Mouse (Mus musculus): ENCODE results near the gene Irak3. TPM values are rescaled to one million over a fixed set of nuclear protein-coding genes. Genes with fewer than 3 reads are reported as not detected.

Gene Irak3
- total and polyA plus RNA-seq, 3 experiments: 0.47 TPM; not detected in 2

- H3K79me2 ChIP-seq (ENCODE audit: control insufficient read depth, insufficient read depth, low read length, poor library complexity): no peaks in the 10 kb centered on the region
- H3K27me3 ChIP-seq (ENCODE audit: control insufficient read depth in 1 of 2, insufficient read depth in 2 of 2, low read length in 2 of 2): no peaks in the 10 kb centered on the region
- peaks cover 0 to 29% of the 10 kb centered on the region in 2 experiments; a peak in 3 of 4 replicates for H3K36me3 ChIP-seq (ENCODE audit: control insufficient read depth in 1 of 2, insufficient read depth in 2 of 2, low read length in 2 of 2)
- H3K27ac ChIP-seq (ENCODE audit: control insufficient read depth, low read depth, low read length): no peak overlapping the region
- peaks cover 20% of the 10 kb centered on the region in 2 experiments for H3K4me1 ChIP-seq (ENCODE audit: control insufficient read depth in 1 of 2, insufficient read depth in 2 of 2, low read length in 2 of 2)
- no peak overlapping the region for H3K4me3 ChIP-seq (ENCODE audit: control insufficient read depth in 1 of 2, insufficient read depth in 1 of 2, low read depth in 2 of 2, low read length in 2 of 2)
- no peak overlapping the region for H3K9ac ChIP-seq (ENCODE audit: control insufficient read depth, low read depth, low read length, poor library complexity, severe bottlenecking)
- no peaks in the 10 kb centered on the region for H3K9me3 ChIP-seq (replicated peaks; ENCODE audit: insufficient read depth, low read length)
- DNase-seq (ENCODE audit: low read depth, low spot score): no peak
- TF ChIP-seq TAL1 (IDR thresholded peaks at IDR 0.05; ENCODE audit: low read length) (no peak), MAFK (IDR thresholded peaks at IDR 0.05; ENCODE audit: borderline replicate concordance, low read depth, low read length) (no peak), TCF12 (IDR thresholded peaks at IDR 0.05; ENCODE audit: low read depth, low read length) (no peak), TBP (IDR thresholded peaks at IDR 0.05; ENCODE audit: low read depth, low read length) (no peak), NELFE (IDR thresholded peaks at IDR 0.05; ENCODE audit: low read depth, low read length) (no peak)
Measured at GRCm38 (mm10) chr10:120171340-120171739, 30.6 kb downstream of the Irak3 start.

- H3K9me3 ChIP-seq (replicated peaks; ENCODE audit: insufficient read depth, low read length): no peaks in the 10 kb centered on the region
- no peak overlapping the region for H3K27ac ChIP-seq (ENCODE audit: control insufficient read depth, low read depth, low read length)
- H3K4me1 ChIP-seq (ENCODE audit: control insufficient read depth in 1 of 2, insufficient read depth in 2 of 2, low read length in 2 of 2): peaks cover 20% of the 10 kb centered on the region in 2 experiments
- H3K79me2 ChIP-seq (ENCODE audit: control insufficient read depth, insufficient read depth, low read length, poor library complexity): no peaks in the 10 kb centered on the region
- H3K4me3 ChIP-seq (ENCODE audit: control insufficient read depth in 1 of 2, insufficient read depth in 1 of 2, low read depth in 2 of 2, low read length in 2 of 2): no peak overlapping the region
- no peak for TF ChIP-seq CTCF (IDR thresholded peaks at IDR 0.05 in 2 of 3, conservative IDR thresholded peaks at IDR 0.05 in 1 of 3; ENCODE audit: control insufficient read depth in 1 of 3, insufficient read depth in 1 of 3, low read depth in 2 of 3, low read length in 3 of 3, poor library complexity in 1 of 3, severe bottlenecking in 1 of 3)
- H3K9ac ChIP-seq (ENCODE audit: control insufficient read depth, low read depth, low read length, poor library complexity, severe bottlenecking): no peak overlapping the region
- H3K27me3 ChIP-seq (ENCODE audit: control insufficient read depth in 1 of 2, insufficient read depth in 2 of 2, low read length in 2 of 2): no peaks in the 10 kb centered on the region
- H3K36me3 ChIP-seq (ENCODE audit: control insufficient read depth in 1 of 2, insufficient read depth in 2 of 2, low read length in 2 of 2): peaks cover 0 to 29% of the 10 kb centered on the region in 2 experiments; a peak in 3 of 4 replicates
- DNase-seq (ENCODE audit: low read depth, low spot score): no peak
Measured at GRCm38 (mm10) chr10:120170277-120170676, 31.7 kb downstream of the Irak3 start.

- Histone ChIP-seq H3K9me3 (replicated peaks; ENCODE audit: insufficient read depth, low read length) (no peaks in the 10 kb centered on the region), H3K9ac (ENCODE audit: control insufficient read depth, low read depth, low read length, poor library complexity, severe bottlenecking) (no peak overlapping the region), H3K4me3 (ENCODE audit: control insufficient read depth in 1 of 2, insufficient read depth in 1 of 2, low read depth in 2 of 2, low read length in 2 of 2) (no peak overlapping the region), H3K79me2 (ENCODE audit: control insufficient read depth, insufficient read depth, low read length, poor library complexity) (no peaks in the 10 kb centered on the region), H3K27ac (ENCODE audit: control insufficient read depth, low read depth, low read length) (no peak overlapping the region), H3K27me3 (ENCODE audit: control insufficient read depth in 1 of 2, insufficient read depth in 2 of 2, low read length in 2 of 2) (no peaks in the 10 kb centered on the region), H3K36me3 (ENCODE audit: control insufficient read depth in 1 of 2, insufficient read depth in 2 of 2, low read length in 2 of 2) (peaks cover 0 to 29% of the 10 kb centered on the region in 2 experiments; a peak in 3 of 4 replicates), H3K4me1 (ENCODE audit: control insufficient read depth in 1 of 2, insufficient read depth in 2 of 2, low read length in 2 of 2) (peaks cover 20% of the 10 kb centered on the region in 2 experiments)
- no peak for DNase-seq (ENCODE audit: low read depth, low spot score)
- no peak for TF ChIP-seq ZMIZ1 (IDR thresholded peaks at IDR 0.05; ENCODE audit: low read depth, low read length)
- no peak for TF ChIP-seq MYC (IDR thresholded peaks at IDR 0.05; ENCODE audit: low read depth, low read length)
- no peak for TF ChIP-seq UBTF (IDR thresholded peaks at IDR 0.05; ENCODE audit: borderline replicate concordance, insufficient read depth, low read depth, low read length)
- no peak for TF ChIP-seq MXI1 (IDR thresholded peaks at IDR 0.05; ENCODE audit: low read depth, low read length)
- TF ChIP-seq POLR2AphosphoS2 (IDR thresholded peaks at IDR 0.05; ENCODE audit: low read length): no peak
- no peak for TF ChIP-seq ETS1 (IDR thresholded peaks at IDR 0.05; ENCODE audit: low read depth, low read length)
- TF ChIP-seq MAX (IDR thresholded peaks at IDR 0.05; ENCODE audit: low read length): no peak
- TF ChIP-seq ZKSCAN1 (IDR thresholded peaks at IDR 0.05; ENCODE audit: low read depth, low read length): no peak
- no peak for TF ChIP-seq MAZ (IDR thresholded peaks at IDR 0.05; ENCODE audit: low read depth, low read length)
- no peak for TF ChIP-seq MEF2A (IDR thresholded peaks at IDR 0.05; ENCODE audit: extremely low read depth, insufficient replicate concordance, low read depth, low read length, poor library complexity, severe bottlenecking)
- TF ChIP-seq GABPA (IDR thresholded peaks at IDR 0.05; ENCODE audit: low read depth, low read length): no peak
- no peak for TF ChIP-seq TBP (IDR thresholded peaks at IDR 0.05; ENCODE audit: low read depth, low read length)
- no peak for TF ChIP-seq NELFE (IDR thresholded peaks at IDR 0.05; ENCODE audit: low read depth, low read length)
Measured at GRCm38 (mm10) chr10:120169841-120170240, 32.1 kb downstream of the Irak3 start.

All from MEL (cell line).